Mouse (Mus musculus) cortical plate, adult 2 months (tissue): ENCODE measurements around the gene Sdr42e1.

Experiments used
- CTCF ChIP-seq: fragments of 200-500 bp; IDR thresholded peaks from 2 replicates; pipeline ENCODE4 v1.5.1; 2011; ENCODE audit warnings: mild to moderate bottlenecking, control low read depth, low read length; ENCODE audit not compliant: insufficient read depth; ENCODE audit errors: extremely low read depth
- POLR2A ChIP-seq: fragments of 200-500 bp; IDR thresholded peaks from 2 replicates; pipeline ENCODE4 v1.6.1; 2011; ENCODE audit warnings: mild to moderate bottlenecking, low read length, control low read depth; ENCODE audit not compliant: insufficient read depth; ENCODE audit errors: extremely low read depth

- TF ChIP-seq CTCF (no peak), POLR2A (no peak)
Measured at GRCm38 (mm10) chr8:117677011-117677410, 3.5 kb upstream of the Sdr42e1 start.
